Mouse (Mus musculus) right cerebral cortex, postnatal 10 days (tissue): ENCODE measurements around the gene Map7.

Source experiments
- DNase-seq, 2 experiments: peaks; one replicate each; pipeline ENCODE4 v3.0.0; 2021; ENCODE audit warnings: low spot score in 2 of 2

Gene Map7

DNA sequence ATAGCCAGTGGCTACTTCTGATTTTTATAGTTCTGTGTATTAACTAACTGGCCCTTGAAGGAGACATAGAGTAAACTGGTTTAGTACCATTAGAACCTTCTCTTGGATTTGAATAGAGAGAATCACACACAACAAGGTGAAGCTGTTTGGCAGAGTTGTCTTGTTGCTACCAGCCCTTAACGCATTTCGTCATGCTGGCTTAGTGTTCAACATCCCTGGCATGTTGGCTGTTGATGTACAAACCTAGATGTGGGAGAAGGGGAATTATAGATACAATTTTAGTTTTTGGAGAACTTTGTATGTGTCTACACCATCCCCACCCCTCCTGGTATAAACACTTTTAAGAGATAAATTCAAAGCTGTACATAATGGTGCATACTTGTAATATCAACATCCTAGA lies 37.5 kb downstream of the Map7 start:
- no peak for DNase-seq

- no peak for DNase-seq
Observed at GRCm38 (mm10) chr10:20186800-20187273, 38.6 kb downstream of the Map7 start.

GRCm38 (mm10) chr10:20190139-20190747 lies 42.0 kb downstream of the Map7 start:
- no peak for DNase-seq

- DNase-seq, result no peak
Observed at GRCm38 (mm10) chr10:20194847-20195540, 46.7 kb downstream of the Map7 start.

- no peak for DNase-seq
Observed at GRCm38 (mm10) chr10:20197039-20197438, 48.8 kb downstream of the Map7 start.

DNA sequence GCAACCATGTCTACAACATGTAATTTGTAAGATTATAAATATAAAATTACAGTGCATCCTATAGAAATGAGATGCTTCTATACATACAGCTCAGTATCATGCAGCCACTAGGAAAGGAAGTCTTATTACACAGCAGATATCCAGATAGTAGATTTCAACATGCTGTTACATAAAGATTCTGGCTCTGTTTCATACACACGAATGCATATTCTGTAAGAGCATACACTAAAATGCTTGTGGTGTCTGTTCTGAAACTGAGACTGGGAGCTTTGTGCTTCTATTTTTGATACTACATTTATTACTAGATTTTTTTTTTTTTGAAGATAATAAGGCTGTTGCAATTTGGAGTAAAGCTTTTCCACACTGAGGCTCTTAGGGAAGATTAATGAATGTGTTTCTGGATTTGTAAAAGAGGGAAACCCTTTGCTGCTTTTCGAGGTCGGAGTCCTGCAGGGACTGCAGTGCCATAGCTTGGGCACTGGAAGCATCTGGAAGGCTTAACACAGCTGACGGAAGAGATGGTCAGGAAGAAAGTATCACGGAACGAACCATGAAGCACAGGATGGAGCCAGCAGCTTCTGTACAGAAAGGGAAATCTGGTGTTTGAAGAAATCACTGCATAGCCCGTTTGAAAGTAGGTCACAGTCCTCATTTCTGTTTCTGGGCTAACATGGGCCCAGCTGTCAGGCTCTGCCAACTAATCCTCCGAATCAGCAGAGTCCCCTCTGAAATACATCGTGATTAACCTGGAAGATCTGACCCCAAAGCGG lies 50.9 kb downstream of the Map7 start:
- DNase-seq, result peak in 1 of 2 experiments; percentile 44

GRCm38 (mm10) chr10:20201236-20201635 lies 53.0 kb downstream of the Map7 start:
- DNase-seq, result no peak

DNA sequence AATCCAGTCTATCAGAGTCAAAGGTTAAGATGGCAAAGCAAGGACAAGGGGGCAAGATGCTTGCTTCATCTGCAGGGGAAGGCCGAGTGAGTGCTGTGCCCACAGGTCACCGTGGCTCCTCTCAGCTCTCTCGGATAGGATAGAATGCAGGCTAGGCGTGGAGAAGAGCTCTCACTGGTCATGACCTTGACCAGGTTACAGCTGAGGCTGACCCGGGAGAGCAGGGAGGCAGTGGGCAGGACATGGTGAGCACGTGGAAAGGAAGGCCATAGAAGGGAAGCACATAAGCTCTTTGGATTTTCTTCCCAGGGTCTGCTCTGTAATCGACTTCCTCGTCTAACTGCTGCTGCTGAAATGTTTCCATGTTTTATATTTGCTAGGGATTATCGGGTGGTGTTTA lies 53.9 kb downstream of the Map7 start:
- no peak for DNase-seq

- DNase-seq, result peak in 1 of 2 experiments; percentile 31
Observed at GRCm38 (mm10) chr10:20202818-20203217, 54.5 kb downstream of the Map7 start.

GRCm38 (mm10) chr10:20203502-20203901 lies 55.2 kb downstream of the Map7 start:
- no peak for DNase-seq

- DNase-seq, result no peak
Observed at GRCm38 (mm10) chr10:20204696-20205431, 56.6 kb downstream of the Map7 start.

DNA sequence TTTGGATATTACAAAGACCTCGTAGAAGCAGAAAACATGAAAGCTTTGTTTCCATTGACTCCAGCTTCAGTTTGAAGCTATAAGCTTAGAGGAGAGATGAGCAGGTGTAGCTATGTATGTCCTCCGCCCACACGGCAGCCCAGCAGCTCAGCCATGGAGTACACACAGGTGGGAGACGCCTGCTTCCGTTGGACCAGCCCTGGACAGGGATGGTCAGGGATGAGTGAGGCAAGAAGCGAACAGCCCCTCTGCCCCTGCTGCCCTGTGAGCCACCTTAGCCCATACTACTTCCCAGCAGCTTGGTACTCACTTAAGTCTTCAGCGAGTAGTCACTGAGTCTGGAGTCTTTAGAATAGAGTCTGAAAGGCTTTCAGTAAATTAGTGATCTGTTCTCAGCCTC lies 58.7 kb downstream of the Map7 start:
- DNase-seq, result no peak

DNA sequence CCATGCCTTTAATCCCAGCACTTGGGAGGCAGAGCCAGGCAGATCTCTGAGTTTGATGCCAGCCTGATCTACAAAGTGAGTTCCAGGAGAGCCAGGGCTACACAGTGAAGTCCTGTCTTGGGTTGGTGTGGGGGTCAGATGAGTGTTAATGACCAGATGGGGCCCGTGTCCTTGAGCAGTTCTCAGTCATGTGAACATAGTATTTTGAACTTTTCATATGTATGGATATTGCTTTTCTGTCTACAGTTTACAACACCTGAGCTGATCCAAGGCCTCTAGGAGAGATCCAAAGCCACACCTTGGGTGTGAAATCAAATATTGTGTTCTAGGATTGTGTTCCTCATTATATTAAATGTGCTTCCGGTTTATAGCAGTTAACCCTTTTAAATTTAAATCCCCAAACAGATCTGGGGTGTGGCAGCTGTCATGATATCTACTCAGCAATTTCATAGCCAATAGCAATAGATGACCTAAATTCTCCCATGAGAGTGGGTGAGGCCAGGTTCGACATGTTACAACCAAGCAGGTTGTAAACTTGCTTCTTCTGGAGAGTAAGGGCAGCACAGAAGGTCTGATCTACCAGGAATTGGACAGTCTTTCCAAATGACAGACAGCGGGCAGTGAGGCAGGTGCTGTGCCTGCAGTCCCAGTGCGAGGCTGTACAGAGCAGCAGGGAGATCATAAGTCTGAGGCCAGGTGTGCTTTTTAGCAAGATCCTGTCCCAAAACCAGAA lies 61.5 kb downstream of the Map7 start:
- no peak for DNase-seq

DNA sequence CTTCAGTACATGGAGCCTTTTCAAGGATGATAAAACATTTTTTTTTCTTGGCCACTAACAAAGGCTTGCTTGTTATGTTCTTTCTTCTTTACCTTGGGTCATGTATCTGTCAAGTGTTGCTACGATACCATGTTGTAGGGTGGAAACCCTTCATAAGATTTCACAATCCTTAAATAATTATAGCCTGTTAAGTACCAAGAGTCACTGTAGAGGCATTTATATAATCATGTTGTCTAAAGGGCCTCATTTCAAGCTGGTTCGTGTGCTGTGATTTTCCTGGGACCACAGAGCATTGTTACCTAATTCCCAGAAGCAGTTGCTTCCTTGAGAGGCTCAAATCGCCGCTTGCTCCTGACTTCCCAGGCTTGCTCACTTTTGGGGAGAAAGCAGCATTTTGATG lies 66.1 kb downstream of the Map7 start:
- DNase-seq, result no peak

- DNase-seq, result no peak
Observed at GRCm38 (mm10) chr10:20216982-20217381, 68.7 kb downstream of the Map7 start.

- DNase-seq, result no peak
Observed at GRCm38 (mm10) chr10:20218866-20219265, 70.6 kb downstream of the Map7 start.

- no peak for DNase-seq
Observed at GRCm38 (mm10) chr10:20219538-20219937, 71.3 kb downstream of the Map7 start.

DNA sequence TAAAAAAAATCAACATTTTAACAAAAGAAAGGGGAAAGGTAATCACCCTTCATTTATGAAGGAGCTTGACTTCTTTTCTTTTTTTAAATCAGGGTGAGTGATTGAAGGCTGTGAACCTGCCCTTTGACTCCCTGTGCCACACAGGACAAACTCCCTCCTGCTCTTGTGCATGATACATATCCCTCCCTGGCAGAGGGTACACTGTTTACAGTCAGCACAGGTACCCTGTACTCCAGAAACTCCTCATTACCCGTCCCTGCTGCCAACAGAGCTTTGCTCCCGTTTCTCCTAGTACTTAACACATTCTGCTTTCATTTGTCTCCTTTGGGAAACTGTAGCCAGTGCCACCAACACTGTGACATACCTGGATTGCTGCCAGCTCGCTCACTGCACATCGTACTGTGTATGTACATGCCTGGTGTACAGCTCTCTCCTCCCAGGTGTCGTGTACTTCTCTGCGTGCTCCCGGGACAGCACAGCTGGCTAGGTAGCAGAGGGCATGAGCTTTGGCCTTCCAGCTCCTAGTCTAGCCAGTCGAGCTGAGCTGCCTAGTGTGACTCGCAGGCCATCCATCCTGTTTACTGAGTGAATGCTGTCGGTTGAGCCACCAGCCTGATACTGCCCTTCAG lies 72.3 kb downstream of the Map7 start:
- DNase-seq, result peak in 1 of 2 experiments; percentile 36

DNA sequence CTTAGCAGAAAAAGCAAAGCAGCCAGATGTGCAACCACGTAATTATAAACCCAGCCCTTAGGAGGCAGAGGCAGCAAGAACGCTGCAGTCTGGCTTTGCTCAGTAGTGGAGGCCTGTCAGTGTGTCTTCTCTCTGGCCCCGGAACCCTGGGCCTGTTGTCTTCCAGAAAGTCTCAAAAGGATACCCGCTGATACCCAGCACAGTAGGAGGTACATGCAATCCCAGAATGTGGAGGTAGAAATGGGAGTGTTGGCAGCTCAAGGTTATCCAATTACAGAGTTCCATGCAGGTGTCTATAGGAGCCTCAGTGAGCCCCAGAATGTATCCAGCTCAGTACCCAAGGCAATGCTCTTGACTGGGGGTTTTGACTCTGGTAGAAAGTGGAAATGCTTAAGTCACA lies 73.7 kb downstream of the Map7 start:
- no peak for DNase-seq

DNA sequence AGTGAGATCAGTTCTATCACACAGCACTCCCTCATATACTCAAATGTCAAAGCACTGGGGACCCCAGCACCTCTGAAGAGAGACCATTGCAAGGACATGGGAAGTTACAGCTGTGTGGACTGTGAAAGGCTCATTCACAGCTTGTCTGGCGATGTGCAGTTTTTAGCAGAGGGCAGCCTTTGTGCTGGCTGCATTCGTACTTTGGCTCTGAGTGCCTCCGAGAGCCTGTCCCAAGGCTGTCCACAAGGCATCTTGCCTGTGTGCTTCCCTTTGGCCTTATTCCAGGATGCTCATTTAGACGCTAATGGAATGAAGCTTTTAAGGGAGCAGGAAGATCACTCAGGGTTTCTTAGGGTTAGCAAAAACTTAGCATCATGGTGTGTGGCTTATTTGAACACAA lies 78.5 kb downstream of the Map7 start:
- DNase-seq, result peak; percentile 43 to 57

GRCm38 (mm10) chr10:20230026-20230425 lies 81.8 kb downstream of the Map7 start:
- no peak for DNase-seq
